Mouse (Mus musculus): ENCODE data around the gene Mroh3.
A peak's percentile ranks its signal among the peaks of the same experiment; 100 is the strongest.

Mroh3 gene

GRCm38 (mm10) chr1:136228328-136229039, 15.9 kb upstream of the Mroh3 start:
- DNase-seq (ENCODE audit: low read depth, low spot score) = no peak

- DNase-seq (ENCODE audit: low read depth, low spot score) = no peak
These were observed 15.2 kb upstream of the Mroh3 start for GRCm38 (mm10) chr1:136227870-136228269.

GRCm38 (mm10) chr1:136226626-136227025, 14.0 kb upstream of the Mroh3 start:
- no peak for DNase-seq (ENCODE audit: low read depth, low spot score)

- no peak for DNase-seq (ENCODE audit: low read depth, low spot score)
These were observed 13.2 kb upstream of the Mroh3 start for GRCm38 (mm10) chr1:136225846-136226245.

- no peak for DNase-seq (ENCODE audit: low read depth, low spot score)
These were observed 11.2 kb upstream of the Mroh3 start for GRCm38 (mm10) chr1:136223758-136224342.

- no peak for DNase-seq (ENCODE audit: low read depth, low spot score)
These were observed 9.8 kb upstream of the Mroh3 start for GRCm38 (mm10) chr1:136222386-136222785.

GRCm38 (mm10) chr1:136220037-136220871, 7.6 kb upstream of the Mroh3 start:
- no peak for DNase-seq (ENCODE audit: low read depth, low spot score)

GRCm38 (mm10) chr1:136214304-136214703, 1.7 kb upstream of the Mroh3 start:
- no peak for DNase-seq (ENCODE audit: low read depth, low spot score)

- no peak for DNase-seq (ENCODE audit: low read depth, low spot score)
These were observed 22.6 kb downstream of the Mroh3 start for GRCm38 (mm10) chr1:136190033-136190432.

- DNase-seq (ENCODE audit: low read depth, low spot score) = no peak
These were observed 33.1 kb downstream of the Mroh3 start for GRCm38 (mm10) chr1:136179511-136180001.

- no peak for DNase-seq (ENCODE audit: low read depth, low spot score)
These were observed 33.9 kb downstream of the Mroh3 start for GRCm38 (mm10) chr1:136178741-136179140.

- DNase-seq (ENCODE audit: low read depth, low spot score) = no peak
These were observed 35.5 kb downstream of the Mroh3 start for GRCm38 (mm10) chr1:136177085-136177484.

- peak; percentile 38 for DNase-seq (ENCODE audit: low read depth, low spot score)
These were observed 37.4 kb downstream of the Mroh3 start for GRCm38 (mm10) chr1:136175183-136175582.

- DNase-seq (ENCODE audit: low read depth, low spot score) = no peak
These were observed 38.5 kb downstream of the Mroh3 start for GRCm38 (mm10) chr1:136174101-136174606.

GRCm38 (mm10) chr1:136172696-136173095, 39.9 kb downstream of the Mroh3 start:
- no peak for DNase-seq (ENCODE audit: low read depth, low spot score)

- peak; percentile 76 for DNase-seq (ENCODE audit: low read depth, low spot score)
These were observed 42.5 kb downstream of the Mroh3 start for GRCm38 (mm10) chr1:136170109-136170508.

GRCm38 (mm10) chr1:136167657-136168056, 45.0 kb downstream of the Mroh3 start:
- no peak for DNase-seq (ENCODE audit: low read depth, low spot score)

- DNase-seq (ENCODE audit: low read depth, low spot score) = no peak
These were observed 47.2 kb downstream of the Mroh3 start for GRCm38 (mm10) chr1:136165436-136165835.

GRCm38 (mm10) chr1:136161333-136161921, 51.2 kb downstream of the Mroh3 start:
- no peak for DNase-seq (ENCODE audit: low read depth, low spot score)

GRCm38 (mm10) chr1:136160930-136161329, 51.7 kb downstream of the Mroh3 start:
- DNase-seq (ENCODE audit: low read depth, low spot score) = no peak

- no peak for DNase-seq (ENCODE audit: low read depth, low spot score)
These were observed 52.3 kb downstream of the Mroh3 start for GRCm38 (mm10) chr1:136160297-136160696.

- no peak for DNase-seq (ENCODE audit: low read depth, low spot score)
These were observed 52.8 kb downstream of the Mroh3 start for GRCm38 (mm10) chr1:136159830-136160229.

All from skeletal muscle tissue, adult 2 months (tissue).